Mouse (Mus musculus) myocyte (in vitro differentiated cells): ENCODE results near the gene Tasp1. TPM values are rescaled to one million over a fixed set of nuclear protein-coding genes. Genes with fewer than 3 reads are reported as not detected.

Source experiments
- H3K27me3 ChIP-seq: one replicate; pipeline ENCODE4 v1.6.1; 2011; ENCODE audit not compliant: control insufficient read depth, insufficient read depth, insufficient read length
- H3K36me3 ChIP-seq: one replicate; pipeline ENCODE4 v1.6.1; 2011; ENCODE audit not compliant: control insufficient read depth, insufficient read depth
- H3K4me2 ChIP-seq: one replicate; pipeline ENCODE4 v1.6.1; 2011; ENCODE audit warnings: low read depth, control low read depth
- H3K4me3 ChIP-seq: one replicate; pipeline ENCODE4 v1.5.1; 2011; ENCODE audit warnings: mild to moderate bottlenecking, control low read depth, moderate library complexity
- H3K79me2 ChIP-seq: one replicate; pipeline ENCODE4 v1.6.1; 2011; ENCODE audit not compliant: control insufficient read depth, insufficient read depth
- H3ac ChIP-seq: one replicate; pipeline ENCODE4 v1.6.1; 2011; ENCODE audit not compliant: control insufficient read depth, insufficient read length
- CEBPB ChIP-seq: IDR thresholded peaks from 2 replicates; pipeline ENCODE4 v1.6.1; 2011; ENCODE audit warnings: mild to moderate bottlenecking, moderate library complexity; ENCODE audit not compliant: poor library complexity, insufficient read depth, severe bottlenecking
- E2F4 ChIP-seq: IDR thresholded peaks from one replicate; pipeline ENCODE4 v1.6.1; 2011; ENCODE audit warnings: mild to moderate bottlenecking, control low read depth, moderate library complexity; ENCODE audit not compliant: insufficient read depth
- MYOD1 ChIP-seq, 3 experiments: IDR thresholded peaks; one replicate each; pipeline ENCODE4 v1.6.1; 2011; ENCODE audit warnings: control low read depth in 2 of 3, low read depth in 2 of 3, mild to moderate bottlenecking in 2 of 3, moderate library complexity in 1 of 3; ENCODE audit not compliant: insufficient read length in 2 of 3, control insufficient read depth in 1 of 3
- MYOG ChIP-seq, 3 experiments: IDR thresholded peaks; one replicate each; pipeline ENCODE4 v1.6.1; 2011; ENCODE audit warnings: control low read depth in 2 of 3, low read depth in 2 of 3, mild to moderate bottlenecking in 2 of 3; ENCODE audit not compliant: insufficient read length in 2 of 3, control insufficient read depth in 1 of 3, insufficient read depth in 1 of 3
- POLR2A ChIP-seq: IDR thresholded peaks from one replicate; pipeline ENCODE4 v1.6.1; 2011; ENCODE audit warnings: low read depth, mild to moderate bottlenecking, control low read depth, moderate library complexity; ENCODE audit not compliant: insufficient read length
- POLR2AphosphoS2 ChIP-seq: IDR thresholded peaks from one replicate; pipeline ENCODE4 v1.6.1; 2011; ENCODE audit warnings: low read depth, control low read depth; ENCODE audit not compliant: insufficient read length
- SRF ChIP-seq: IDR thresholded peaks from one replicate; pipeline ENCODE4 v1.6.1; 2011; ENCODE audit warnings: low read depth; ENCODE audit not compliant: control insufficient read depth, insufficient read length
- TCF12 ChIP-seq: IDR thresholded peaks from one replicate; pipeline ENCODE4 v1.6.1; 2011; ENCODE audit warnings: mild to moderate bottlenecking, control low read depth; ENCODE audit not compliant: poor library complexity, insufficient read depth, severe bottlenecking
- TCF3 ChIP-seq: IDR thresholded peaks from one replicate; pipeline ENCODE4 v1.6.1; 2011; ENCODE audit warnings: low read depth, control low read depth; ENCODE audit not compliant: insufficient read length
- polyA plus RNA-seq: library from polyadenylated mRNA; unstranded; fragments of >200 nt; fragmentation: generic; extraction: Trizol; gene quantifications from one replicate; pipeline ENCODE4 v1.2.1, GENCODE M21; 2012; ENCODE audit warnings: missing spikeins

The Tasp1 gene
- polyA plus RNA-seq, 1 experiment = 3.8 TPM

DNA sequence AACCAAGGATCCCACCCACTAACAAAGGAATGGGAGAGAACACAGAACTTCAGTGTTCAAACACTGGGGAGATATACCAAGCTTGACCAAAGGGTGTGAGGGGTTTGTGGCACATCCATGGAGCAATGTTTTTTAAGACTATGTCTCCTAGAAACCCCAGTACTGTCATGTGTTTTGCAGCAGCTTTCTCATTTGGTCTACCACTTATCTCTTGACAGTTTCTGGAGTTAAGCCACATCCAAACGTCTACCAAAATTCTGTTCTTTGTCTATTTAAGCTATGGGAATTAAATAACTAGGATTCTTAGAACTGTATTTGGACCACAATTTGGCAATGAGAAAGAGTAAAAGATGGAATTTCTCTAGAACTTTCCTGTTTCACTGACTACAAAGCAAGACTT lies 282.1 kb downstream of the Tasp1 start:
- Histone ChIP-seq H3K4me3 (no peak overlapping the region), H3K27me3 (no peaks in the 10 kb centered on the region), H3K36me3 (no peaks in the 10 kb centered on the region), H3K79me2 (no peaks in the 10 kb centered on the region), H3ac (no peak overlapping the region), H3K4me2 (no peak overlapping the region)
- no peak for TF ChIP-seq CEBPB
- TF ChIP-seq SRF = no peak
- TF ChIP-seq POLR2AphosphoS2 = no peak
- no peak for TF ChIP-seq E2F4
- TF ChIP-seq TCF3 = no peak
- TF ChIP-seq POLR2A = no peak
- TF ChIP-seq MYOD1 (IDR thresholded peaks at IDR 0.05; ENCODE audit: control insufficient read depth in 1 of 3, insufficient read length in 2 of 3, low read depth in 2 of 3) = no peak
- TF ChIP-seq TCF12 = no peak
- no peak for TF ChIP-seq MYOG (IDR thresholded peaks at IDR 0.05; ENCODE audit: control insufficient read depth in 1 of 3, insufficient read depth in 1 of 3, insufficient read length in 2 of 3, low read depth in 2 of 3)

Other genes with a start within 250 kb of the Tasp1 start
- gene Gm17374, start 85.2 kb upstream of the Tasp1 start, polyA plus RNA-seq = not detected
- 5.7 TPM for gene Esf1, start 103.8 kb upstream of the Tasp1 start, polyA plus RNA-seq
- 22.0 TPM for gene Ndufaf5, start 103.8 kb upstream of the Tasp1 start, polyA plus RNA-seq